Mouse (Mus musculus) testis, postnatal 14 days (tissue): ENCODE measurements around the gene Efcab8.
A peak's percentile ranks its signal among the peaks of the same experiment; 100 is the strongest.
"Not testable (repeated sequence)": the region's sequence is repeated elsewhere in the genome, so short reads cannot be mapped to it uniquely, and the experiment has no call there.

Source experiments
- DNase-seq: peaks from one replicate; pipeline ENCODE4 v3.0.0; 2021; ENCODE audit warnings: low spot score

Gene Efcab8

GRCm38 (mm10) chr2:153825900-153826299, 46.2 kb downstream of the Efcab8 start:
- DNase-seq: not testable (repeated sequence)

GRCm38 (mm10) chr2:153827171-153827830, 47.6 kb downstream of the Efcab8 start:
- no peak for DNase-seq

GRCm38 (mm10) chr2:153828704-153829103, 49.0 kb downstream of the Efcab8 start:
- no peak for DNase-seq

- no peak for DNase-seq
These were observed 53.6 kb downstream of the Efcab8 start for GRCm38 (mm10) chr2:153833291-153833690.

- DNase-seq: no peak
These were observed 63.1 kb downstream of the Efcab8 start for GRCm38 (mm10) chr2:153842854-153843253.

GRCm38 (mm10) chr2:153848389-153848788, 68.7 kb downstream of the Efcab8 start:
- no peak for DNase-seq

GRCm38 (mm10) chr2:153850351-153851029, 70.8 kb downstream of the Efcab8 start:
- no peak for DNase-seq

- DNase-seq: peak; percentile 36
These were observed 71.3 kb downstream of the Efcab8 start for GRCm38 (mm10) chr2:153851030-153851360.

GRCm38 (mm10) chr2:153853544-153853943, 73.8 kb downstream of the Efcab8 start:
- no peak for DNase-seq

GRCm38 (mm10) chr2:153859581-153859980, 79.8 kb downstream of the Efcab8 start:
- DNase-seq: no peak

- DNase-seq: no peak
These were observed 80.6 kb downstream of the Efcab8 start for GRCm38 (mm10) chr2:153860315-153860714.

GRCm38 (mm10) chr2:153860715-153861114, 81.0 kb downstream of the Efcab8 start:
- DNase-seq: no peak

- no peak for DNase-seq
These were observed 82.2 kb downstream of the Efcab8 start for GRCm38 (mm10) chr2:153861960-153862359.

GRCm38 (mm10) chr2:153870984-153871383, 91.3 kb downstream of the Efcab8 start, which contains the start of gene Sun5:
TSS of gene Sun5 (minus strand) at chr2:153871084.
- DNase-seq: no peak

GRCm38 (mm10) chr2:153874745-153875144, 95.0 kb downstream of the Efcab8 start, which contains the start of gene Bpifb2:
TSS of gene Bpifb2 (plus strand) at chr2:153875045.
- DNase-seq: no peak
